Mouse (Mus musculus) lung, postnatal 0 days (tissue): ENCODE measurements around the gene Paqr7. TPM values are rescaled to one million over a fixed set of nuclear protein-coding genes. Genes with fewer than 3 reads are reported as not detected.

Source experiments
- ATAC-seq: fragments of 200-750 bp; cut with Nextera tagmentation; 2 replicates; pipeline ENCODE4 v1.8.0; 2017; ENCODE audit warnings: moderate library complexity
- DNase-seq: peaks from one replicate; pipeline ENCODE4 v3.0.0-alpha.2; 2016; ENCODE audit warnings: low spot score
- H3K27ac ChIP-seq: fragments of 300-500 bp; sonication (generic); 2 replicates; pipeline ENCODE4 v1.5.1; 2014; ENCODE audit warnings: antibody characterized with exemption, mild to moderate bottlenecking, low read length, mixed read lengths
- H3K27me3 ChIP-seq: fragments of 300-500 bp; sonication (generic); replicated peaks from 2 replicates; pipeline ENCODE4 v1.6.1; 2014; ENCODE audit warnings: low read length, mixed read lengths; ENCODE audit not compliant: insufficient read depth
- H3K36me3 ChIP-seq: fragments of 300-500 bp; sonication (generic); 2 replicates; pipeline ENCODE4 v1.6.1; 2014; ENCODE audit warnings: low read length, mixed read lengths; ENCODE audit not compliant: insufficient read depth
- H3K4me1 ChIP-seq: fragments of 300-500 bp; sonication (generic); 2 replicates; pipeline ENCODE4 v1.6.1; 2014; ENCODE audit warnings: antibody characterized with exemption, low read depth, low read length, mixed read lengths; ENCODE audit not compliant: insufficient read depth
- H3K4me2 ChIP-seq: fragments of 300-500 bp; sonication (generic); replicated peaks from 2 replicates; pipeline ENCODE4 v1.6.1; 2014; ENCODE audit warnings: low read depth, mild to moderate bottlenecking, low read length, moderate library complexity, mixed read lengths
- H3K4me3 ChIP-seq: fragments of 300-500 bp; sonication (generic); 2 replicates; pipeline ENCODE4 v1.5.1; 2014; ENCODE audit warnings: low read depth, low read length
- H3K9ac ChIP-seq: fragments of 300-500 bp; sonication (generic); replicated peaks from 2 replicates; pipeline ENCODE4 v1.6.1; 2014; ENCODE audit warnings: low read depth, mild to moderate bottlenecking
- H3K9me3 ChIP-seq: fragments of 300-500 bp; sonication (generic); 2 replicates; pipeline ENCODE4 v1.6.1; 2016; ENCODE audit warnings: low read length, mixed read lengths
- CTCF ChIP-seq: IDR thresholded peaks from 2 replicates; pipeline ENCODE4 v1.5.1; 2016; ENCODE audit warnings: antibody characterized with exemption, mild to moderate bottlenecking
- EP300 ChIP-seq: IDR thresholded peaks from 2 replicates; pipeline ENCODE4 v1.6.1; 2016; ENCODE audit warnings: antibody characterized with exemption, mild to moderate bottlenecking, control low read depth
- WGBS: fragments of 180-500 bp; shearing (Covaris S2); extraction: QIAGEN DNeasy Blood & Tissue Kit; methylation state at CpG from one replicate; pipeline ENCODE4 v1.1.7; 2014; 5-methylcytosine and 5-hydroxymethylcytosine counted together
- microRNA-seq: library from miRNA; unstranded; fragments of <30 nt; microRNA quantifications from one replicate; pipeline ENCODE4, GENCODE M21; 2016
- polyA plus RNA-seq: library from polyadenylated mRNA; unstranded; fragments of >200 nt; fragmentation: Nextera tagmentation; extraction: Ambion mirVana; gene quantifications from 2 replicates; pipeline ENCODE4 v1.2.1, GENCODE M21; 2015

Gene Paqr7
- polyA plus RNA-seq, 1 experiment from 2014 or later = 27.5 TPM

- Histone ChIP-seq H3K27me3 (no peaks in the 10 kb centered on the region), H3K27ac (peak within 1 kb of the TSS; percentile 65), H3K4me2 (peak within 1 kb of the TSS; percentile 84), H3K36me3 (no peaks in the 10 kb centered on the region), H3K4me1 (peaks cover 11% of the 10 kb centered on the region; the same call in 1 of the 2 replicates), H3K9me3 (no peaks in the 10 kb centered on the region), H3K4me3 (peak within 1 kb of the TSS; percentile 58), H3K9ac (peak within 1 kb of the TSS; percentile 63)
- TF ChIP-seq EP300 (no peak), CTCF (no peak)
- DNase-seq (peak; percentile 78), ATAC-seq (peak; percentile 81)
- 3% methylated on average over 42 of the region's 67 CpGs for WGBS
These were observed 55.2 kb downstream of the Paqr7 start, which contains the start of gene Selenon for GRCm38 (mm10) chr4:134551494-134552316. Gene Selenon, minus strand, starts transcription at chr4:134552166.

- no peak overlapping the region for H3K4me2 ChIP-seq
- no peaks in the 10 kb centered on the region for H3K4me1 ChIP-seq
- TF ChIP-seq EP300 (no peak), CTCF (peak; percentile 32; the same call in 1 of the 2 replicates)
- H3K4me3 ChIP-seq = no peak overlapping the region
- DNase-seq (no peak), ATAC-seq (no peak)
- no peaks in the 10 kb centered on the region for H3K9me3 ChIP-seq
- 91% methylated on average over 1 of the region's 1 CpGs for WGBS
- H3K27ac ChIP-seq = no peak overlapping the region
- no peak overlapping the region for H3K9ac ChIP-seq
- no peaks in the 10 kb centered on the region for H3K27me3 ChIP-seq
- H3K36me3 ChIP-seq = no peaks in the 10 kb centered on the region
These were observed 57.1 kb downstream of the Paqr7 start for GRCm38 (mm10) chr4:134553631-134554030.

- DNase-seq (peak; percentile 54), ATAC-seq (no peak)
- 66% methylated on average over 7 of the region's 8 CpGs for WGBS
- H3K4me2 ChIP-seq = no peak overlapping the region
- H3K36me3 ChIP-seq = no peaks in the 10 kb centered on the region
- TF ChIP-seq CTCF (peak; percentile 60), EP300 (no peak)
- H3K27me3 ChIP-seq = no peaks in the 10 kb centered on the region
- no peak overlapping the region for H3K27ac ChIP-seq
- H3K9ac ChIP-seq = no peak overlapping the region
- H3K4me3 ChIP-seq = no peak overlapping the region
- H3K9me3 ChIP-seq = no peaks in the 10 kb centered on the region
- no peaks in the 10 kb centered on the region for H3K4me1 ChIP-seq
These were observed 59.6 kb downstream of the Paqr7 start for GRCm38 (mm10) chr4:134555956-134556580.

GRCm38 (mm10) chr4:134557626-134558249 is 61.2 kb downstream of the Paqr7 start:
- H3K4me2 ChIP-seq = no peak overlapping the region
- H3K9ac ChIP-seq = no peak overlapping the region
- ATAC-seq (peak; percentile 41; the same call in 1 of the 2 replicates), DNase-seq (peak; percentile 33)
- H3K9me3 ChIP-seq = no peaks in the 10 kb centered on the region
- no peaks in the 10 kb centered on the region; the same call in 1 of the 2 replicates for H3K36me3 ChIP-seq
- H3K4me3 ChIP-seq = no peak overlapping the region
- no peaks in the 10 kb centered on the region for H3K4me1 ChIP-seq
- TF ChIP-seq EP300 (no peak), CTCF (peak; percentile 17; the same call in 1 of the 2 replicates)
- no peak overlapping the region for H3K27ac ChIP-seq
- H3K27me3 ChIP-seq = no peaks in the 10 kb centered on the region
- WGBS = 19% methylated on average over 15 of the region's 16 CpGs

GRCm38 (mm10) chr4:134558570-134559113 is 62.1 kb downstream of the Paqr7 start:
- H3K4me2 ChIP-seq = no peak overlapping the region
- no peaks in the 10 kb centered on the region for H3K27me3 ChIP-seq
- WGBS = 48% methylated on average over 9 of the region's 9 CpGs
- H3K36me3 ChIP-seq = no peaks in the 10 kb centered on the region; the same call in 1 of the 2 replicates
- H3K4me1 ChIP-seq = no peaks in the 10 kb centered on the region
- no peak for ATAC-seq
- no peak overlapping the region for H3K4me3 ChIP-seq
- no peak overlapping the region for H3K9ac ChIP-seq
- TF ChIP-seq CTCF (no peak), EP300 (no peak)
- DNase-seq = no peak
- H3K9me3 ChIP-seq = no peaks in the 10 kb centered on the region
- no peak overlapping the region for H3K27ac ChIP-seq

GRCm38 (mm10) chr4:134559154-134559553 is 62.7 kb downstream of the Paqr7 start:
- WGBS = 65% methylated on average over 7 of the region's 7 CpGs
- ATAC-seq (no peak; the same call in 1 of the 2 replicates), DNase-seq (no peak)
- H3K36me3 ChIP-seq = no peaks in the 10 kb centered on the region; the same call in 1 of the 2 replicates
- H3K9me3 ChIP-seq = no peaks in the 10 kb centered on the region
- no peaks in the 10 kb centered on the region for H3K27me3 ChIP-seq
- TF ChIP-seq EP300 (no peak), CTCF (no peak)
- no peaks in the 10 kb centered on the region for H3K4me1 ChIP-seq
- H3K9ac ChIP-seq = no peak overlapping the region
- no peak overlapping the region for H3K27ac ChIP-seq
- no peak overlapping the region for H3K4me2 ChIP-seq
- H3K4me3 ChIP-seq = no peak overlapping the region

Small RNA genes within 50 kb of the gene (microRNA-seq; reads per million reads assigned to microRNA genes)
- gene Gm23634 = not detected

Other genes starting within 250 kb of the Paqr7 start
- not detected in 2 replicates for gene Gm30191, start 249.8 kb upstream of the Paqr7 start, polyA plus RNA-seq
- gene Grrp1, start 242.6 kb upstream of the Paqr7 start, polyA plus RNA-seq = 23.6 and 24.5 TPM in 2 replicates
- 9.9 and 10.0 TPM in 2 replicates for gene Pdik1l, start 208.8 kb upstream of the Paqr7 start, polyA plus RNA-seq
- gene Trim63, start 181.6 kb upstream of the Paqr7 start, polyA plus RNA-seq = 0.75 and 1.3 TPM in 2 replicates
- 0.79 and 1.1 TPM in 2 replicates for gene Slc30a2, start 153.5 kb upstream of the Paqr7 start, polyA plus RNA-seq
- 0.82 and 1.3 TPM in 2 replicates for gene Extl1, start 112.8 kb upstream of the Paqr7 start, polyA plus RNA-seq
- gene Pafah2, start 100.4 kb upstream of the Paqr7 start, polyA plus RNA-seq = 14.1 and 16.2 TPM in 2 replicates
- gene Stmn1, start 28.4 kb upstream of the Paqr7 start, polyA plus RNA-seq = 260 and 357 TPM in 2 replicates
- 0.84 and 1.6 TPM in 2 replicates for gene Aunip, start 14.3 kb downstream of the Paqr7 start, polyA plus RNA-seq
- gene Mtfr1l, start 38.7 kb downstream of the Paqr7 start, polyA plus RNA-seq = 169 and 188 TPM in 2 replicates
- 13.6 and 17.7 TPM in 2 replicates for gene Selenon, start 55.5 kb downstream of the Paqr7 start, polyA plus RNA-seq
- gene Man1c1, start 207.6 kb downstream of the Paqr7 start, polyA plus RNA-seq = 2.9 and 3.0 TPM in 2 replicates